Mouse (Mus musculus) brain, adult 2 months (tissue): ENCODE data around the gene Sh3rf1.

Experiments used
- DNase-seq: peaks from one replicate; pipeline ENCODE4 v3.0.0; 2011; ENCODE audit warnings: low read depth, low spot score

Gene Sh3rf1

DNA sequence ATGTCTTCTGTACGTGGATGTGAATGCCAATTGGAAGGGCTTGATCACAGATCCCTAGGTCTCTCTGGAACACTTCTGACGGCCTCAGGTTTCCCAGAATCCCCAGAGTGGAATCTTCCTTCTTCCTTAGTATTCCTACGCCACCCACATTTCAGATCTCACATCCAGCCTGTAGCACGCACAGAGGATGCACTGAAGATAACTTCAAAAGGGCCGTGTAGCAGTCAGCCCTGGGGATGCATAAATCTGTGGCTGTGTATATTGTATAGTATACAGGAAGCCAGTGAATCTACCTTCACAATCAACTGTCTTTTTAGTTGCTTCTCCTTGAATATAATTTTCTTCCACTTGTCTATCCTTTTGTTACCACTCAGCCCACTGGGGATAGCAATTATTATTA is 98.1 kb downstream of the Sh3rf1 start:
- no peak for DNase-seq

- DNase-seq, result no peak
These were observed 98.8 kb downstream of the Sh3rf1 start for GRCm38 (mm10) chr8:61322462-61322861.

DNA sequence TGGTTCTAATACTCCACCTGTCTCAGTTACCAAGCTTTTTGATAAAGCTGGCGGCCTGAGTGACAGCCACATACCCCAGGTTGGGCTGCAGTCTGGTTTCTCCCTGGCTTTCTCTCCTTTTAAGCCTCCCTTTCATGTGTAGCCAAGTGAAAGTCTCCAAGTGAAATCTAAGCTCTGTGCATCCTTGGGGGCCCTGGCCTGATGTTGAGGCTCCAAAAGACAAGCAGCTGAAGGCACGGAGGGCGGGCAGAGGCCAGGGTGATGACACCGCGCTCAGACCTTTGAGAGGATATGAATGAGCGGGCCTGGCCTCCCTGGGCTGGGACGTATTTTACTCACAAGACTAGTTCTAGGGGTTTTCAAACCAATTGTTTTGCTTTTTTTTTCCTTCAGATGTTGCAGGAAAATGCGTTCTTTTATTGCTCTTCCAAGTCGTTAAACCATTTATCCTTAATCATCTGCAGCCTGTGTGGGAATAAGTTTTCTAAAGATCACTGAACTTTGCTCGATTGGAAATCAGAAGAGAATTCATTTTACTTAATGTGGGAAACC is 100.8 kb downstream of the Sh3rf1 start:
- no peak for DNase-seq

DNA sequence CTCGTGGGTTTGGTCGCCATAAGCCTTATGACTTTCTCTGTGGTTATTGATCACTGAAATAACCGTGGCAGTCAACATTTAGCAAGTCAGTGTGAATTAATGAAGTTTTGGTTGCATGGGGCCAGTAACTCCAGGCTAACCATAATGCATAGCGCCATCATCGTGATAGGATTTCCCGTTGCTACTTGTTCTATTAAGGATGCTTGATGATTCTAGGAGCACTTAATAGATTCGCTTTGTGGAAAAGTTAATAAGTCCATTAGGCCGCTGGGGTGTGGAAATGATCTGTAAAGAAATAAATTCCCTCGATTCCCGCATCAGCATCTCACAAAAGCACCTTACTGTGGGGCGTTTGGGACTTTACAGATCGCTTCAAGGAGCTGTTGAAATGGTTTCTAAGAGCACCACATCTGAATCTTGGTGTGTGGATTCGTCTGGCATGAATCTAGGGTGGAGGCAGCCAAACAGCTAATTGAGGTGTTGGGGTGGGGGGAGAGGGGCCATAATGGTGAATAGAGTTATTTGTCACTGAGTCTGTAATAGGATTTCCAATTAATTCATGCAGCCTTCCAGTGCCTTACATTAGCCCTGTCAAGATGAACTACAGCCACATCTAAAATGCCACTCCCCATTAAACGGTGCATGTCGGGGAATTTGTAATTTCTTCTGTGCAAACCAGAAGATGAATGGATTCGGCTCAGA is 101.5 kb downstream of the Sh3rf1 start:
- no peak for DNase-seq

DNA sequence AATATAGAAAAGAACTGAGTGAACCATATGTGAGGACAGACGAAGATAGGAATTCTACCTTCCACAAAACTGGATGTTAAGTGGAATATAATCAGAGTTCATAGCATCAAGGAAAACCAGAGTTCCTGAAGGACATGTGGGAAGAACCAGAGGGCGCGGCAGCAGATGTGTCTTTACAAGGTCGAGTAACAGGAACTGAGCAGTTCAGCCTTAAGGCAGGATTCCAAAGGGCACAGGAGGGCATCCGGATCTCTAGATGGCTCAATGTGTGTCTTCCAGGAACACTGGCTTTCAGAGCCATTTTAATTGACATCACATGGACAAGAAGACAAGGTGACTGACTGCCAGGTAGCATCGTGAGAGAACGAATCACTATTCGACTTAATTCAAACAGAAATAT is 102.6 kb downstream of the Sh3rf1 start:
- DNase-seq, result no peak

GRCm38 (mm10) chr8:61327333-61327732 is 103.7 kb downstream of the Sh3rf1 start:
- DNase-seq, result no peak

GRCm38 (mm10) chr8:61339629-61340028 is 116.0 kb downstream of the Sh3rf1 start:
- DNase-seq, result no peak

GRCm38 (mm10) chr8:61340283-61340984 is 116.8 kb downstream of the Sh3rf1 start:
- DNase-seq, result no peak

DNA sequence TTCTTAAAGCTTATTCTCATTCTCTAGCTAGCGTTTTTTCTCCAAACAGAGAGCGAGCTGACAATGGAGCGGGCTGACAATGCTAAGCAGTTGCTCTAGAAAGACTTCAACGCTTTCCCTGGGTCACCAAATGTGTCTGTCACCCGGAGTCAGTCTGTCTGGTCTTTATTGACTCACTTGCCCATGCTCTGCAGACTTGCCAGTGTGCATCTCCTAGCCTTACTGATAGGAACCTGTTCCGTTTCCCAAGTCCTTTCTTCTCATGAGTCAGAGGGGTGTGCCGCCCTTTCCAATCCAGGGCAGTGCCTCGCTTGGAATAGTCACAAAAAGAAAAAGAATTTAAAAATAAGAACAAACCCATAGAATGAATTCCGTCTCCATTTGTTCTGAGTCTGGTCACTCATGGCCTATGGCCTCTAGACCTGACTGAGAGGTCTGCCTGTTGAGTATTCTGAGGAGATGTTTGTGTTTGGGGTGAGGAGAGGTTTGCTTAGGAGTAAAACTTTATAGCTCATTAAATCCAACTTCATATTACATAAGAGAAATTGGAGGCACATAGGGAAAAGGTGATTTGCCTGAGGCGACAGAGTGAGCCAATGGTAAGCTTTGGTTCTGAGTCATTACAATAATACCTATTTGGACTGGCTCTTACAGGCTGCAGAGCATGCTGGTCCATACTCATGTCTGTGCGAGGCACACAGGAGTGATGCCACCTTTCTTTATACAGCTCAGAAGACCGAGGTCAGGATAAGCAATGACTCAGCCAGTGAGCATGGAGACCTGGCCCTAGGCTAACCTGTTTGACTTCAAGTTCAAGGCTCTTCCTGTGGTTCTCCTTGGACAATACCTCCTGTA is 118.1 kb downstream of the Sh3rf1 start:
- DNase-seq, result no peak

DNA sequence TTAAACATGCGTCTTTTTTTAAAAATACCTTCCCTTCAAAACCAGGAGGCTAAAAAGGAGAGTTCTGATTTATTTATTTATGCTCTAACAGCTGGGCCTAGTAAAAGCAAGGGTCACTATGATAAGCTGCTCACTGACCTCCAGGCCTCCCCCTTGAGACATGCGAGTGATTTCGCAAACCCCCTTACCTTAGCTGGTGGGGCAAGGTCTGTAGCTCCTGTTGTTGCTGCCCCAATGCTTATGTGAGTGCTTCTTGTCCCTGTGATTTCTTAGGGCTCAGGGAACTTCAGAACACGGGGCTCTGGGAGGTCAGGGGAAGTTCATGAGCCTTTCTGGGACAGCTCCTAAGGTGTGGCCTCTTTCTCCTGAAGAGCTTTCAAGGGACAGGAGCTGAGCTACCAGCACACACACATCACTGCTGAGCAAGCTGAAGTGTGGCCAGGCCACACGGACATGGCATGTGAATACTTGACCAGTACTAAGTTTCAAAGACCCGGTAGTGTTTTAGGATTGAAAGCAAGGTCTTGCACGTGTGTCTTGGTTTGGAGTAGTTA is 118.9 kb downstream of the Sh3rf1 start:
- no peak for DNase-seq

GRCm38 (mm10) chr8:61344435-61344834 is 120.8 kb downstream of the Sh3rf1 start:
- DNase-seq, result no peak

DNA sequence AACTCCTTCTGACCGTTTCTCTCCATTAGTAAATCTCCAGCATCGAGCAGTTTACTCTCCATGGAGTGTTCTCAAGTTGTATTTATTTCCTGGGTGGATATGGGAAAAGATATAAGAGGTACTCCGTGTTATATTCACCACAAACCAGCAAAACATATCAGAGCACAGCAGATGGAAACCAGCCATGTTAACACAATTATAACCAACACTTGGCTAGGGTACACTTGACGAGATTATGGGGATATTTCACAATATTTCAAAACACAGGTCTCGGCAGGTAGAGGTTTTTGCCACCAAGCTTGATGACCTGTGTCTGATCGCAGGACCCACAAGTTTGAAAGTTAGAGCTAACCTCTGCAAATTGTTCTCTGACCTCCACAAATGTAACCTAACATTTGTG is 123.3 kb downstream of the Sh3rf1 start:
- DNase-seq, result no peak

DNA sequence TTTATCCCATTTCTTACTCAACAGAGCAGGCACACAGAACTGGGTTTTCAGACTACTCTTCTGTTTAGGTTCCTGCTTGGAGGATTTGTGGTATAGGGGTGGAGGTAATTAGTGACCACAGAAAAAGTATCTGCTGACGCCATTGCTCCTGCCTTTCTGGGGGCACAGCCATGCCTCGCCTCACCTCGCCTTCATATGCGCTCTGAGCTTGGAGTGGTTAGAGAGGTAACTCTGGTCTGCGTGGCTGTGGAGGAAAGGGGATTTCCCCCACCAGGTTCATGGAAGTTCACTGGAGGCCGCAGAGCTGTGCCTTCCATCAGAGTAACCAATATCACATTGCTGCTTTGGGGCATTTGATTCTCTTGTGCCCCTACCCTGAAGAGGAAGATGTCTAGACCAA is 123.9 kb downstream of the Sh3rf1 start:
- no peak for DNase-seq

DNA sequence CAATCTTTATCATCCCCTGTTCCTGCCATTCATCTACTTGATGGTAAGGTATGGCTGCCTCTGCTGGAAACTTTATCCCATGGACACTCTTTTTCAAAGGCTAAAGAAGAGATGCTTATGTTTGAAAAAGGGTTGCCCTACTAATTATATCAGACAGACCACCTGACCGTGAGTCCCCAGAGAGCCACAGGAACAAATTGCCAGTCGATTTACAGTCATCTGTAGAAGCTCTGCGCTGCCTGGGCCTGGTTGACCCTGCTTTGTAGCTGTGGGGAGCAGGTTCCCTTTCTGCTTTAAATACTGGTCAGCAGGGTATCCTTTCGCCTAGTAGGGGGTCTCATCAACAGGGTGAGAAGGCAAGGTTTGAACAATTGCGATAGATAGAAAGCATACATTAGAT is 124.4 kb downstream of the Sh3rf1 start:
- DNase-seq, result no peak

GRCm38 (mm10) chr8:61348518-61348917 is 124.8 kb downstream of the Sh3rf1 start:
- DNase-seq, result no peak

DNA sequence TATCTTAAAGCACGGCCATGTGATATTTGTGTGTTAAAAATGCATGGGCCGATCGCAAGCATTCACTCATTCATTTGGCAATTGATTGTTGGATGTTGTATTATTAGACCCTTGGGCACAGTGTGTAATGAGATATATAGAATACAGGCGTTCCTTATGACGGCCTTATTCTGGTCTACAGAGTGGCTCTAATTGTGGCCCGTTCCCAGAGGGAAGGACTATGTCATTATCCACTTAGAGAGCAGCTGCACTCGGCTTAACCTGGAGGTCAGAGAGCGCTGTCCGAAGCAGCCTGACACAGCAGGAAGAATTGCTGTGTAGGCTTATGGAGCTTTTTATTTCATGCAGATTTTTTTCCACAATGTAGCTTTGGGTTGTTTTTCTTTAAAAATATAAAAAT is 126.8 kb downstream of the Sh3rf1 start:
- no peak for DNase-seq

GRCm38 (mm10) chr8:61351638-61352037 is 128.0 kb downstream of the Sh3rf1 start:
- peak; percentile 63 for DNase-seq

DNA sequence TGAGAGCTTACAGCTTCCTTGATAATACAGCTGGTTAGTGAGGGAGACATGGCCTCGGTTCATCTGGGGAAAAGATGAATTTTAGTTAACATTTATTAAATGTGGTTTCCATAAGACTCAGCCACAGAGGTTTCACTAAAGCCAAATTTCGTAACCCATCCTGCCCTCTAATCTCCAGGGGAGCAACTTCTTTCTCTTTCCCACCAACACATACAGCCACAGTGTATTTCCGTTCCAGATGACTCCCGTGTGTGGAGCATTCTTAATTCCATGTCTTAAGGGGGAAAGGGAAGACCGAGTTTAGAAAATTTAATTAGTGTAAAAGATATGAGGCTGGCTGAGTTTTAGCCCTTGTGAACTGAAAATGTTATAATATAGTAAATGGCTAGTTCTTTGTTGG is 131.8 kb downstream of the Sh3rf1 start:
- no peak for DNase-seq

DNA sequence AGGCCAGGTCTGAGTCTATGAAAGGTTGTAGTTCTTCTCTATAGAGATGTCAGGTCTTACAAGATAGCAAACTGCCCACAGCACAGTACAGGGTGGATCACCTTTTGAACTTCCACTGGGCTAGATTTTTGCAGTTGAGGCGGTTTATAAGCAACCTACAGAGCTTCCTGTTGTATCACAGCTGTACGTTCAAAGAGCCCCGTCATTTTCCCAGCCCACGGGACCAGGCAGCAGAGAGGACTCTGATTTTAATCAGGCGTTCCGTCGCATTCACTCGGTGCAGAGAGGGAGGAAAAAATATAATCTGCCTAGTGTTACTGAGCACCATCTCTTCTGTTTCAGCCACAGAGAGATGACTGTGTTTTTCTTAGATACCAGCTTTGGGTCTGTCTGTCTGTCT is 135.3 kb downstream of the Sh3rf1 start:
- DNase-seq, result peak; percentile 35

DNA sequence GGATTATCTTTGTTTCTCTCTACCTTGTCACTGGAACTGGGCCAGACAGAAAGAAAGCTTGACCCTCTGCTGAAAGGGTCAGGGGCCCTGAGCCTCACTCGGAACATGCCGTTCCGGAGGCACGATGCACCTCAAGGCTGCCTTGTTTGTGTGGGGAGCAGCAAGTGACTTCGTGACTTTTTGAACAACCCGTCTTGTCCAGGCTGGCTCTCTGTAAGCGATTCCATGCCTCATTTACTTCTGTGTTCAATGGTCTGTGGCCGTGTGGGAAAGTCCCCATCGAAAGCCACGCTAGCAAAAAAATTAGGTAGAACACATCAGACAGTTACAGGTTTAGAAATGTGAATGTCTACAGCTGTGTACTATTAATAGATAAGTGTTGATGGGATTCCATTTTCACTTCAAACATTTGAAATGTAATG is 136.2 kb downstream of the Sh3rf1 start:
- no peak for DNase-seq

DNA sequence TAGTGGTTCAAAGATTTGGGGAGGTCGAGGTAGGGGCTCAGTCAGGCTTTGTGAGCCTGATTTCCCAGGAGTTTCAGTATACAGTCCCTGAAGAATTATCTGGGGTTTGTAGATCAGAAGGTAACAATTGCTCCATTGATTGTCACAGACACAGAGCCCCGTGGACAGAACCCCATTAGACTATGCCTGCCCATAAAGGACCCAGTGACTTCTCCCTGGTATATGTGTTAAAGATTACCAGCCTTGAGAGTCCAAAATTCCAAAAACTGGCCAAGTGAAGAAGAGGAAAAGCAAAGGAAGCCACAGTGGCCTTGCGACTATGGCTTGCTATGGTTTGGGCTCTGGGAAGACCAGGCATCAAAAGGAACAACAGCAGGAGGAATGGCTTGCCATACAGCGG is 136.7 kb downstream of the Sh3rf1 start:
- DNase-seq, result no peak

DNA sequence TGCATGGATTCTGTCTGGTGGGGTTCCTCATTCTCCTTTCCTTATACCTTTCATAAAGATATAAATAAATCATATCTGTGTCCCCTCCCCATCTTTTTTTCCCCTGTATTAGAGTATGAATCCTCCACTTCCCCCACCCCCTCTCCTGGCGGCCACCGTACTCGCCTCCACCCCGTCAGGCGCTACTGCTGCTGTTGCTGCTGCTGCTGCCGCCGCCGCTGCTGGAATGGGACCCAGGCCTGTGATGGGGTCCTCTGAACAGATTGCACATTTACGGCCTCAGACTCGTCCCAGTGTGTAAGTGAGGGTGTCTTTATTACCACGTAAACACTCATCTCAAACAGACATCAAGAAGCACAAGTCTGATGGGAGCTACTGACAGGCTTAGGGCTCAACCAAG is 137.8 kb downstream of the Sh3rf1 start:
- no peak for DNase-seq
